Mouse (Mus musculus): ENCODE measurements around the gene Lrrc37a.

- no peak for TF ChIP-seq CTCF (IDR thresholded peaks at IDR 0.05; ENCODE audit: borderline replicate concordance, control insufficient read depth, extremely low read depth, insufficient read depth, low read length, poor library complexity)
- TF ChIP-seq POLR2A (IDR thresholded peaks at IDR 0.05; ENCODE audit: control insufficient read depth, extremely low read depth, insufficient read depth, low read length, poor library complexity): no peak
These were observed 84.7 kb downstream of the Lrrc37a start for GRCm38 (mm10) chr11:103419667-103420066.
